Mouse (Mus musculus): Measurements from ENCODE around the gene Bpifa1. TPM values are rescaled to one million over a fixed set of nuclear protein-coding genes. Genes with fewer than 3 reads are reported as not detected.

The Bpifa1 gene
- 0.36 TPM in 1 of 2 replicates, not detected in the other for polyA plus RNA-seq (2012; rRNA removed)

DNA sequence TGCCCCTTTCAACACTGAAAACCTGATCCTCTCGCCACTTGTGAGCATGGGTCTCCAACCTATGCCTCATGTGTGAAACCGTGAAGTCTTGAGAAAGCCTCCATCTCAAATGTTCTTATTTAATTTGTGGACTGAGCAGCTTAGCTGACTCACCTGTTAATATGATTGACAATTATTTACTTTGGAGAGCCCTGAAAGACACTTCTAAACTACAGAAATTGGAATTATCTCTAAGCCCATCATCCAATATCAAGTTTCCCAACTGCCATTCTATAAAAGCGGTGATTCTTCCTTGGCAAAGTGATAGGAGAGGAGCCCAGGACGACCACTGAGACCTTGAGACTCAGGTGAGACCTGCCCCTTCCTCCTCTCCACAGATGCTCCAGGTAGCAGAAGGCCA is at the start of gene Bpifa1:
Gene Bpifa1, plus strand, starts transcription at position 301 of the 400 bp plus-strand sequence.

GRCm38 (mm10) chr2:154130120-154130519 is 12.6 kb upstream of the Bpifa1 start, which contains the start of gene Bpifa3:
TSS of gene Bpifa3 (plus strand) at chr2:154130336.

GRCm38 (mm10) chr2:154162307-154162706 is 19.6 kb downstream of the Bpifa1 start, which contains the start of gene Bpifa5:
TSS of gene Bpifa5 (plus strand) at chr2:154162607.

DNA sequence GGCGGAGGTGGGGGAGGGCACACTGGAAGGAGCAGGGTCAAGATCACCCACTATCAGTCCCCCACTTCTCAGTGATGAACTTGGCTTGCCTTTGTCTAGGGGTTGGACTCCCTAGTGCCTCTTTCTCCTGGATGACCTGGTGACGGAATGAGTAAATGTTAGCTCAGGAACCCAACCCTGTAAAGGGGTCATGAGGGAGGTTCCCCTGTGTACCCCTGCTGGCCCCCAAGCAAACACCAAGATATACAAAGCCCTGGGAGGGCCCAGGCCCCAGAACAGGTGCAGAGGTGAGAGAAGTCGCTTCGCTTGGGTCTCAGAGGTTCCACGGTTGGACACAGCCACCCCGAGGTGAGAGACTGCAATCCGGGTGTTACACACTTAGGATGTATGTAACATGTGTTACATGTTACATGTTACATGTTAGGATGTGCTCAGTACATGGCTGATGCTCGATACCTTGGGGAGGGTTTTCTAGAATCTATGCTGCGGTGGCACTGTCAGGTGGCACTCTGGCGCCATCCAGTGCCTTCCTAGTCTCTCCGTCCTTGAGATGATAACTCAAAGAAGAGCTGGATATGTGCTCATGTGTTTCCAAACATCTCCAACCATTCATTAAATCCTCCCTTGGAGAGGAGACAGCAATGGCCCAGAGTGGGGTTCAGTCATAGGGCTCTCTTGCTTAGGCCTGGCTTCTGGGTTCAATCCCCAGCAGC is 48.0 kb downstream of the Bpifa1 start, which contains the start of gene Bpifb1:
Gene Bpifb1, plus strand, starts transcription at position 273 of the 713 bp plus-strand sequence.

Other genes starting within 250 kb of the Bpifa1 start
- gene Bpifb6, start 242.5 kb upstream of the Bpifa1 start, polyA plus RNA-seq (2012; rRNA removed) = not detected in 2 replicates
- gene Bpifb3, start 224.7 kb upstream of the Bpifa1 start, polyA plus RNA-seq (2012; rRNA removed) = not detected in 2 replicates
- not detected in 2 replicates for gene Bpifb4, start 204.7 kb upstream of the Bpifa1 start, polyA plus RNA-seq (2012; rRNA removed)
- gene Bpifa6, start 167.9 kb upstream of the Bpifa1 start, polyA plus RNA-seq (2012; rRNA removed) = not detected in 2 replicates
- gene Bpifa2, start 134.6 kb upstream of the Bpifa1 start, polyA plus RNA-seq (2012; rRNA removed) = not detected in 2 replicates
- gene Bpifa3, start 12.5 kb upstream of the Bpifa1 start, polyA plus RNA-seq (2012; rRNA removed) = not detected in 2 replicates
- gene Bpifa5, start 19.7 kb downstream of the Bpifa1 start, polyA plus RNA-seq (2012; rRNA removed) = not detected in 2 replicates
- gene Bpifb1, start 47.9 kb downstream of the Bpifa1 start, polyA plus RNA-seq (2012; rRNA removed) = 0.06 and 0.07 TPM in 2 replicates
- 0.25 and 0.26 TPM in 2 replicates for gene Bpifb5, start 80.9 kb downstream of the Bpifa1 start, polyA plus RNA-seq (2012; rRNA removed)
- gene Bpifb9a, start 115.0 kb downstream of the Bpifa1 start, polyA plus RNA-seq (2012; rRNA removed) = not detected in 2 replicates
- not detected in 2 replicates for gene Bpifb9b, start 164.3 kb downstream of the Bpifa1 start, polyA plus RNA-seq (2012; rRNA removed)
- gene Cdk5rap1, start 230.1 kb downstream of the Bpifa1 start, polyA plus RNA-seq (2012; rRNA removed) = 10.1 and 11.4 TPM in 2 replicates

Data from central nervous system, embryonic 14 days (tissue).